Mouse (Mus musculus): ENCODE measurements at regions not wholly inside any gene's neighbourhood (a gene's known extent, or its start where the extent isn't known, plus 50 kb on each side); places are given as distances from the start of the nearest gene placed in this dataset.
"Not testable (repeated sequence)": the region's sequence is repeated elsewhere in the genome, so short reads cannot be mapped to it uniquely, and the experiment has no call there.

GRCm38 (mm10) chr1:161614091-161614490 lies 119.6 kb downstream of the Tnfsf18 start:
- not testable (repeated sequence) for ATAC-seq (ENCODE audit: low read depth); H3K27ac ChIP-seq; DNase-seq; H3K4me3 ChIP-seq (replicated peaks); H3K9me3 ChIP-seq (replicated peaks); H3K27me3 ChIP-seq; H3K4me2 ChIP-seq; H3K36me3 ChIP-seq; H3K9ac ChIP-seq; H3K4me1 ChIP-seq (replicated peaks)
- 71% methylated on average over 7 of the region's 7 CpGs for WGBS (ENCODE audit: insufficient replicate concordance)

GRCm38 (mm10) chr1:161613658-161614057 lies 119.2 kb downstream of the Tnfsf18 start:
- not testable (repeated sequence) for H3K4me1 ChIP-seq (replicated peaks); H3K27me3 ChIP-seq; H3K27ac ChIP-seq; H3K36me3 ChIP-seq; H3K4me2 ChIP-seq; H3K9ac ChIP-seq; H3K4me3 ChIP-seq (replicated peaks); DNase-seq; H3K9me3 ChIP-seq (replicated peaks); ATAC-seq (ENCODE audit: low read depth)
- WGBS (ENCODE audit: insufficient replicate concordance), result 74% methylated on average over 10 of the region's 10 CpGs

GRCm38 (mm10) chr1:161607446-161607845 lies 113.0 kb downstream of the Tnfsf18 start:
- Histone ChIP-seq H3K9me3 (replicated peaks) (no peaks in the 10 kb centered on the region), H3K4me1 (replicated peaks) (no peaks in the 10 kb centered on the region), H3K4me3 (replicated peaks) (no peak overlapping the region), H3K27me3 (no peaks in the 10 kb centered on the region), H3K9ac (no peak overlapping the region), H3K4me2 (no peak overlapping the region), H3K27ac (no peak overlapping the region), H3K36me3 (no peaks in the 10 kb centered on the region)
- 55% methylated on average over 4 of the region's 4 CpGs for WGBS (ENCODE audit: insufficient replicate concordance)
- ATAC-seq (ENCODE audit: low read depth), result no peak
- DNase-seq, result no peak

- Histone ChIP-seq H3K9ac (no peak overlapping the region), H3K9me3 (replicated peaks) (no peaks in the 10 kb centered on the region), H3K4me3 (replicated peaks) (no peak overlapping the region), H3K36me3 (no peaks in the 10 kb centered on the region), H3K4me2 (no peak overlapping the region), H3K27ac (no peak overlapping the region), H3K27me3 (no peaks in the 10 kb centered on the region), H3K4me1 (replicated peaks) (no peaks in the 10 kb centered on the region)
- no peak for DNase-seq
- WGBS (ENCODE audit: insufficient replicate concordance), result 60% methylated on average over 3 of the region's 3 CpGs
- ATAC-seq (ENCODE audit: low read depth), result no peak
Observed at GRCm38 (mm10) chr1:161602150-161602549, 107.7 kb downstream of the Tnfsf18 start.

- Histone ChIP-seq H3K27me3 (no peaks in the 10 kb centered on the region), H3K36me3 (no peaks in the 10 kb centered on the region), H3K4me3 (replicated peaks) (no peak overlapping the region), H3K4me1 (replicated peaks) (no peaks in the 10 kb centered on the region), H3K4me2 (no peak overlapping the region), H3K9me3 (replicated peaks) (no peaks in the 10 kb centered on the region), H3K9ac (no peak overlapping the region), H3K27ac (no peak overlapping the region)
- DNase-seq (no peak), ATAC-seq (ENCODE audit: low read depth) (no peak)
- WGBS (ENCODE audit: insufficient replicate concordance), result 74% methylated on average over 2 of the region's 2 CpGs
Observed at GRCm38 (mm10) chr1:161601167-161601566, 106.7 kb downstream of the Tnfsf18 start.

GRCm38 (mm10) chr1:161598167-161598566 lies 103.7 kb downstream of the Tnfsf18 start:
- Histone ChIP-seq H3K4me2 (no peak overlapping the region), H3K4me3 (replicated peaks) (no peak overlapping the region), H3K27me3 (no peaks in the 10 kb centered on the region), H3K4me1 (replicated peaks) (no peaks in the 10 kb centered on the region), H3K27ac (no peak overlapping the region), H3K9me3 (replicated peaks) (no peaks in the 10 kb centered on the region), H3K9ac (no peak overlapping the region), H3K36me3 (no peaks in the 10 kb centered on the region)
- WGBS (ENCODE audit: insufficient replicate concordance), result 59% methylated on average over 3 of the region's 3 CpGs
- ATAC-seq (ENCODE audit: low read depth) (no peak), DNase-seq (no peak)

GRCm38 (mm10) chr1:161576530-161576929 lies 82.1 kb downstream of the Tnfsf18 start:
- 32% methylated on average over 1 of the region's 1 CpGs for WGBS (ENCODE audit: insufficient replicate concordance)
- Histone ChIP-seq H3K4me2 (no peak overlapping the region), H3K9me3 (replicated peaks) (no peaks in the 10 kb centered on the region), H3K4me1 (replicated peaks) (no peaks in the 10 kb centered on the region), H3K4me3 (replicated peaks) (no peak overlapping the region), H3K27me3 (no peaks in the 10 kb centered on the region), H3K27ac (no peak overlapping the region), H3K9ac (no peak overlapping the region), H3K36me3 (no peaks in the 10 kb centered on the region)
- ATAC-seq (ENCODE audit: low read depth) (no peak), DNase-seq (no peak)

GRCm38 (mm10) chr1:161575939-161576338 lies 81.5 kb downstream of the Tnfsf18 start:
- no peak overlapping the region for H3K4me3 ChIP-seq (replicated peaks)
- H3K27ac ChIP-seq, result no peak overlapping the region
- ATAC-seq (ENCODE audit: low read depth) (no peak), DNase-seq (no peak)
- WGBS (ENCODE audit: insufficient replicate concordance), result 56% methylated on average over 7 of the region's 7 CpGs
- H3K9me3 ChIP-seq (replicated peaks), result no peaks in the 10 kb centered on the region
- H3K4me2 ChIP-seq, result no peak overlapping the region
- no peaks in the 10 kb centered on the region for H3K4me1 ChIP-seq (replicated peaks)
- H3K9ac ChIP-seq, result no peak overlapping the region
- no peaks in the 10 kb centered on the region for H3K27me3 ChIP-seq
- no peaks in the 10 kb centered on the region for H3K36me3 ChIP-seq

GRCm38 (mm10) chr1:161575171-161575570 lies 80.7 kb downstream of the Tnfsf18 start:
- 64% methylated on average over 5 of the region's 5 CpGs for WGBS (ENCODE audit: insufficient replicate concordance)
- H3K4me1 ChIP-seq (replicated peaks), result no peaks in the 10 kb centered on the region
- H3K27me3 ChIP-seq, result no peaks in the 10 kb centered on the region
- ATAC-seq (ENCODE audit: low read depth), result no peak
- no peak overlapping the region for H3K27ac ChIP-seq
- no peak overlapping the region for H3K4me2 ChIP-seq
- H3K36me3 ChIP-seq, result no peaks in the 10 kb centered on the region
- H3K9ac ChIP-seq, result no peak overlapping the region
- H3K4me3 ChIP-seq (replicated peaks), result no peak overlapping the region
- no peak for DNase-seq
- no peaks in the 10 kb centered on the region for H3K9me3 ChIP-seq (replicated peaks)

GRCm38 (mm10) chr1:161570762-161571161 lies 76.3 kb downstream of the Tnfsf18 start:
- Histone ChIP-seq H3K9me3 (replicated peaks) (no peaks in the 10 kb centered on the region), H3K4me3 (replicated peaks) (no peak overlapping the region), H3K4me1 (replicated peaks) (no peaks in the 10 kb centered on the region), H3K9ac (no peak overlapping the region), H3K27ac (no peak overlapping the region), H3K4me2 (no peak overlapping the region), H3K27me3 (no peaks in the 10 kb centered on the region), H3K36me3 (no peaks in the 10 kb centered on the region)
- ATAC-seq (ENCODE audit: low read depth), result no peak
- 53% methylated on average over 3 of the region's 3 CpGs for WGBS (ENCODE audit: insufficient replicate concordance)
- no peak for DNase-seq

- no peak overlapping the region for H3K9ac ChIP-seq
- no peaks in the 10 kb centered on the region for H3K9me3 ChIP-seq (replicated peaks)
- no peak overlapping the region for H3K4me2 ChIP-seq
- no peak overlapping the region for H3K4me3 ChIP-seq (replicated peaks)
- H3K27me3 ChIP-seq, result no peaks in the 10 kb centered on the region
- no peak for ATAC-seq (ENCODE audit: low read depth)
- no peak overlapping the region for H3K27ac ChIP-seq
- DNase-seq, result no peak
- H3K36me3 ChIP-seq, result no peaks in the 10 kb centered on the region
- H3K4me1 ChIP-seq (replicated peaks), result no peaks in the 10 kb centered on the region
Observed at GRCm38 (mm10) chr1:161567826-161568225, 73.4 kb downstream of the Tnfsf18 start.

- H3K4me3 ChIP-seq (replicated peaks), result no peak overlapping the region
- ATAC-seq (ENCODE audit: low read depth) (no peak), DNase-seq (no peak)
- H3K27ac ChIP-seq, result no peak overlapping the region
- H3K9me3 ChIP-seq (replicated peaks), result no peaks in the 10 kb centered on the region
- no peak overlapping the region for H3K4me2 ChIP-seq
- WGBS (ENCODE audit: insufficient replicate concordance), result 32% methylated on average over 3 of the region's 3 CpGs
- H3K36me3 ChIP-seq, result no peaks in the 10 kb centered on the region
- H3K4me1 ChIP-seq (replicated peaks), result no peaks in the 10 kb centered on the region
- H3K9ac ChIP-seq, result no peak overlapping the region
- no peaks in the 10 kb centered on the region for H3K27me3 ChIP-seq
Observed at GRCm38 (mm10) chr1:161560368-161560767, 65.9 kb downstream of the Tnfsf18 start.
